Mouse (Mus musculus) cerebellum, adult 2 months (tissue): ENCODE measurements at regions not wholly inside any gene's neighbourhood (a gene's known extent, or its start where the extent isn't known, plus 50 kb on each side); places are given as distances from the start of the nearest gene placed in this dataset.

Source experiments
- DNase-seq, 2 experiments: peaks; one replicate each; pipeline ENCODE4 v3.0.0; 2021
- H3K27ac ChIP-seq: fragments of 200-500 bp; 2 replicates; pipeline ENCODE4 v1.5.1; 2012; ENCODE audit warnings: low read length, control low read depth, inconsistent platforms; ENCODE audit not compliant: insufficient read depth
- H3K27me3 ChIP-seq: fragments of 200-500 bp; 2 replicates; pipeline ENCODE4 v1.6.1; 2012; ENCODE audit warnings: inconsistent platforms, mild to moderate bottlenecking, low read length, moderate library complexity; ENCODE audit not compliant: control insufficient read depth, insufficient read depth
- H3K4me1 ChIP-seq: fragments of 200-500 bp; 2 replicates; pipeline ENCODE4 v1.6.1; 2011; ENCODE audit warnings: low read length; ENCODE audit not compliant: control insufficient read depth, insufficient read depth
- H3K4me3 ChIP-seq: fragments of 200-500 bp; replicated peaks from 2 replicates; pipeline ENCODE3; 2011; ENCODE audit warnings: mild to moderate bottlenecking, low read depth, low read length, control low read depth; ENCODE audit not compliant: insufficient read depth
- CTCF ChIP-seq: fragments of 200-500 bp; IDR thresholded peaks from 2 replicates; pipeline ENCODE4 v1.5.1; 2011; ENCODE audit warnings: low read depth, mild to moderate bottlenecking, control low read depth, low read length, moderate library complexity, borderline replicate concordance; ENCODE audit not compliant: insufficient read depth
- POLR2A ChIP-seq: fragments of 200-500 bp; IDR thresholded peaks from 2 replicates; pipeline ENCODE4 v1.6.1; 2011; ENCODE audit warnings: low read length, control low read depth, borderline replicate concordance; ENCODE audit not compliant: insufficient read depth
- WGBS: fragments of 180-500 bp; shearing (Covaris S2); methylation state at CpG from one replicate; pipeline ENCODE4 v1.1.7; 2018; 5-methylcytosine and 5-hydroxymethylcytosine counted together

GRCm38 (mm10) chr11:90863981-90864760 is 176.0 kb upstream of the Tom1l1 start:
- no peak for DNase-seq
- WGBS = 81% methylated on average over 4 of the region's 4 CpGs
- Histone ChIP-seq H3K4me1 (no peaks in the 10 kb centered on the region), H3K4me3 (no peak overlapping the region), H3K27me3 (no peaks in the 10 kb centered on the region), H3K27ac (no peak overlapping the region)
- TF ChIP-seq CTCF (no peak), POLR2A (no peak)

DNA sequence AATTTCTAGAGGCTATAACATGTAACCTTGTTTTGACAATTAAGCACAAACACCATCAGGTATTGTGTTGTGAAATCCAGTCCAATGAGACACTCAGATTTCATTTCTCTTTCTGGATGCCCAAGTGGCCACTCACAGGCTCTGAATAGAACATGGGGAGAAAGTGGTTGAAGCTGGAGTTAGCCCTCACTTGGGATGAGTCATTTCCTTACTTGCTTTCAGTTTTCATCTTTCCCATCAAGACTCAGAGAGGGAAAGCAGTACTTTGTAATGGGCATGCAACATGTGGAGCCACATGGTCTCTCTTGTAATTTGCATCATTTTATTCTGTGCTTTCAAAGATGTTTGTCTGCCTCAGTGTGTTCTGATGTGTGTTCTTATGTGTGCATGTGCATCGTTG is 167.6 kb upstream of the Tom1l1 start:
- WGBS = 86% methylated on average over 1 of the region's 1 CpGs
- no peak for TF ChIP-seq CTCF
- TF ChIP-seq POLR2A = no peak
- Histone ChIP-seq H3K27ac (no peak overlapping the region), H3K27me3 (no peaks in the 10 kb centered on the region), H3K4me1 (no peaks in the 10 kb centered on the region), H3K4me3 (no peak overlapping the region)
- DNase-seq = no peak

DNA sequence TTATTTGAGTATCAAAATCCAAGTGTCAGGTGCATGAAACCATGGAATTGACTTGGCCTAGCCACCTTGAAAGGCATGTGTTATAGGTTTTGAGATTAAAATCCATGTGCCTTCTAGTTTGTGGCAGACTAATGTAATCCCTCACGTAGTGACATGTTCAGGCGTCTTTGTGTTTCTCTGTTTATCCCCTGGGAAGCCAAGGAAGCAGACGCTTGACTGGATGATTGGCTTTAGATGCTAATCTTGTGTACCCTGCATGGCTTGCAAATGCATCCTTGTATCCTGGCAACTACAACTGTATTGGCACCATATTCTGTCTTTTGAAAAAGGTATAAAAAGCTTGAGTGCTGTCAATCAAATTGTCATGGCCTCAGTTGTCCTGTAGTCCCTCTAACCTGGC is 167.2 kb upstream of the Tom1l1 start:
- Histone ChIP-seq H3K4me1 (no peaks in the 10 kb centered on the region), H3K27me3 (no peaks in the 10 kb centered on the region), H3K4me3 (no peak overlapping the region), H3K27ac (no peak overlapping the region)
- DNase-seq = no peak
- TF ChIP-seq CTCF (no peak), POLR2A (no peak)
- WGBS = 23% methylated on average over 3 of the region's 3 CpGs

- Histone ChIP-seq H3K27me3 (no peaks in the 10 kb centered on the region), H3K27ac (no peak overlapping the region), H3K4me3 (no peak overlapping the region), H3K4me1 (no peaks in the 10 kb centered on the region)
- TF ChIP-seq POLR2A = no peak
- DNase-seq = no peak
These were observed 163.1 kb upstream of the Tom1l1 start for GRCm38 (mm10) chr11:90851221-90851620.

- Histone ChIP-seq H3K27me3 (no peaks in the 10 kb centered on the region), H3K4me1 (no peaks in the 10 kb centered on the region), H3K4me3 (no peak overlapping the region), H3K27ac (no peak overlapping the region)
- DNase-seq = no peak
- TF ChIP-seq POLR2A = no peak
- TF ChIP-seq CTCF = no peak
- WGBS = 81% methylated on average over 6 of the region's 6 CpGs
These were observed 156.8 kb upstream of the Tom1l1 start for GRCm38 (mm10) chr11:90844925-90845319.

- DNase-seq = no peak
- H3K27me3 ChIP-seq = no peaks in the 10 kb centered on the region
- H3K27ac ChIP-seq = no peak overlapping the region
- WGBS = 58% methylated on average over 15 of the region's 15 CpGs
- no peak overlapping the region for H3K4me3 ChIP-seq
- TF ChIP-seq POLR2A = no peak
- TF ChIP-seq CTCF = no peak
- H3K4me1 ChIP-seq = no peaks in the 10 kb centered on the region
These were observed 156.2 kb upstream of the Tom1l1 start for GRCm38 (mm10) chr11:90844266-90844924.

DNA sequence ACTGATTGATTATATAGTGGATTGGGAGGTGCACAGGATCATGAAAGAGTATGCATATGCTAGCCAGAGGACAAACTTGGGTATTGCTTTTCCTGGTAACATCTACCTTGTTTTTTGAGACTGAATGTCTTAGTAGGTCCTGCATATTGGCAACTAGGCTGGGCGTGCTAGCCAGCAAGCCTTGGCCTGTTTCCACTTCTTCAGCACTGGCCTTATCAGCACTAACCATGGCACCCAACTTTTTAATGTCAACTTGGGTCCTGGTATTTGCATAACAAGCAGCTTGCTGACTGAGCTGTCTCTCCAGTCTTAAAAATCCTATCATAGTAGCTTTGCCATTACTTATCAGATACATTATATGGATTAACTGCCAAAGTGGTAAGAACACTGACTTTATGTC is 150.0 kb upstream of the Tom1l1 start:
- no peak for DNase-seq
- Histone ChIP-seq H3K27ac (no peak overlapping the region), H3K4me3 (no peak overlapping the region), H3K4me1 (no peaks in the 10 kb centered on the region), H3K27me3 (no peaks in the 10 kb centered on the region)
- no peak for TF ChIP-seq POLR2A
- no peak for TF ChIP-seq CTCF
- WGBS = 50% methylated on average over 1 of the region's 1 CpGs

DNA sequence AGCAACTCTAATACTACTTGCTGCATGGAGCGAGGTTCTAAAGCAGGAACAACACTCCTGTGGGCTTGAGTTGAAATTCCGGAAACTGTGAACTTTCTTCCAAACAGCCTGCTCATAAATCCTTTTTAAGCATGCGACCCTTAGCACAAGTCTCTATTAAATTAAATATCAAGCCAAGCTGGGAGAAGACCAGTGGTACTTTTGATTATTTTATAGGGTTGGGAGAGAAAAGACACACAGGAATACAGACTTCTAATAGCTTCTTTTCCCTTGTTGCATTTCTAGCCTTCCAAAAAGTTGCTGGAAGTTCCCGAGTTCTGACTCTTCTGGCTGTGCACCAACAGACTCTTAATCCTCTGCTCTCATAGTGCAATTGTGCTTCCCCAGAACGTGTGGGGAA is 136.6 kb upstream of the Tom1l1 start:
- WGBS = 55% methylated on average over 5 of the region's 5 CpGs
- TF ChIP-seq CTCF (no peak), POLR2A (no peak)
- Histone ChIP-seq H3K27me3 (no peaks in the 10 kb centered on the region; the same call in 1 of the 2 replicates), H3K4me3 (no peak overlapping the region), H3K27ac (no peak overlapping the region), H3K4me1 (no peaks in the 10 kb centered on the region)
- DNase-seq = no peak
